Mouse (Mus musculus): ENCODE measurements around the gene Vps26c. TPM values are rescaled to one million over a fixed set of nuclear protein-coding genes. Genes with fewer than 3 reads are reported as not detected.

Gene Vps26c
- polyA plus RNA-seq, 1 experiment from 2014 or later = 39.3 TPM

DNA sequence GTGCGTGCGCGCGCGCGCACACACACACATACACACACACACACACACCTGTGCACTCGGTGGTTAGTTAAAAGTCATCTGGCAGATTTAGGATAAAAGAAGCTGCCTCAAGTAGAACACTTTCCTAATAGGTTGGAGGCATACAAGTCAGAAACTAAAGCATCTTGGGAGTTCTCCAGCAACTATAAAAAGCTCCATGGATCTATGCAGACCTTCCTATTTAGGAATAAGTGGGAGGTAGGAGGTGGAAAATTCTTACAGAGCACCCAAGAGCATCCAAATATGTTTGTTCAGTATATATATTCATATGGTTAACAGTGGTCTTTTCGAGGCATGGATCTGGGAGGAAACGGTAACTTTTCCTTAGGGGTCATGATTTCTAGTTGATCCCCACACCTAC lies 13.5 kb upstream of the Vps26c start:
- Histone ChIP-seq H3K4me2 (no peak overlapping the region), H3K9ac (ENCODE audit: low read depth, low read length) (no peak overlapping the region), H3K4me1 (replicated peaks; ENCODE audit: control insufficient read depth, insufficient read depth, low read length) (0 out of 2 replicates have a peak, but pooled peaks cover 8% of the 10 kb centered on the region), H3K9me3 (ENCODE audit: control insufficient read depth, low read length) (no peaks in the 10 kb centered on the region), H3K36me3 (ENCODE audit: control insufficient read depth, insufficient read depth, low read length) (no peaks in the 10 kb centered on the region), H3K27me3 (replicated peaks; ENCODE audit: control insufficient read depth, insufficient read depth, low read length) (no peaks in the 10 kb centered on the region), H3K27ac (ENCODE audit: low read depth, low read length) (no peak overlapping the region), H3K4me3 (ENCODE audit: low read depth, low read length) (no peak overlapping the region)
- DNase-seq (ENCODE audit: low spot score) = no peak
- 94% methylated on average over 9 of the region's 9 CpGs for WGBS
- no peak for ATAC-seq (replicated peaks; ENCODE audit: low FRiP score)

DNA sequence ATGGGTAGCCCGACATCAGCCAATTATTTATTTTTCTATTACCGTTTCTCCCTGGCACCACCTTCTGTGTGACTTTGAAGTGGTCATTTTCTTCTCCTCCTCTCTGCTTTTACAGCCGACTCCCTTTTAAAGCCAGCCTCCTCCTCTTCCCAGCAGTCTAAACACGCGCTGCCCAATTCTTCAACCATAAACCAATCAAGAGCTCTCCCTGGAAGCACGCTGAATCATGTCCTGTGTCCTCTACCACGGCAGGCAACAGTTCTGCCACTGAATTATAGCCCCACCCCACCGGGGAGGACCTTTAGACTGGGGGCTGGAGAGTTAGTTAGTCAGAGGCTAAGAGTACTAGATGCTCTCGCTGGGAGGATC lies 10.5 kb upstream of the Vps26c start:
- Histone ChIP-seq H3K4me3 (ENCODE audit: low read depth, low read length) (no peak overlapping the region), H3K36me3 (ENCODE audit: control insufficient read depth, insufficient read depth, low read length) (no peaks in the 10 kb centered on the region), H3K9ac (ENCODE audit: low read depth, low read length) (no peak overlapping the region), H3K27ac (ENCODE audit: low read depth, low read length) (no peak overlapping the region), H3K9me3 (ENCODE audit: control insufficient read depth, low read length) (no peaks in the 10 kb centered on the region), H3K4me2 (no peak overlapping the region), H3K4me1 (replicated peaks; ENCODE audit: control insufficient read depth, insufficient read depth, low read length) (0 out of 2 replicates have a peak, but pooled peaks cover 4% of the 10 kb centered on the region), H3K27me3 (replicated peaks; ENCODE audit: control insufficient read depth, insufficient read depth, low read length) (no peaks in the 10 kb centered on the region)
- peak; percentile 63; the same call in 1 of the 2 replicates for ATAC-seq (replicated peaks; ENCODE audit: low FRiP score)
- 52% methylated on average over 9 of the region's 9 CpGs for WGBS
- no peak for DNase-seq (ENCODE audit: low spot score)

DNA sequence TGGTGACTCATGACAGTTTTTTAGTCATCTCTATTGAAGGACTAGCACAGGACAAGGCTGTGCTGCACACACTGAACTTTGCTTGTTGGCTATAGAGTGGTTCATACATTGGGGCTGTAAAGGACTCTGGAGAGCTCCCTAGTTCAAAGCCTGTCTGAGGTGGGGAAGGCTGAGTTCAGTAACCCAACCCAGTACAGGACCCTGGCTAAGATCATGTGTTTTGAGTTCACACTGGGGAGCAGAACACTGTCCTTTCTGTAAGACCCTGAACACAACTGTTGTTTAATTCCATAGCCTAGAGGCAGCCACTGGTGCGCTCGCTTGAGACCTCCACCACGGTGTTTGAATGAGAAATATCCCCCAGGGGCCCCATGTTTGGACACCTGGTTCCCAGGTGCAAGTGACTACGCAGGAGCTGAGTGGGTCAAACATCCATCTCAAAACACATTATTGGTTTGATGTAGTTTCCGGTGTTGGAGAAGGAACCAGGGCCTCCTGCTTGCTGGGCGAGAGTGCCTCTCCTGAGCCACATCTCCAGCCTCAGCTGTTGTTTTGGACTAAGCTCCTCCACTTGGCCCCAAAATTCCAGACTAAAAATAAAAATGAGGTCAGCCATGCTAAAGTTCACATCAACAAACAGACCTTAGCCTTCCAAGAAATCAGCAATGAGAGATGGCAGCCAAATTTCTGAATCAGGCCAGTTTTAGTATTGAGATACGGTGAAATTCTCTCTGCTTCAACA lies 10.0 kb upstream of the Vps26c start:
- Histone ChIP-seq H3K36me3 (ENCODE audit: control insufficient read depth, insufficient read depth, low read length) (no peaks in the 10 kb centered on the region), H3K9me3 (ENCODE audit: control insufficient read depth, low read length) (no peaks in the 10 kb centered on the region), H3K9ac (ENCODE audit: low read depth, low read length) (no peak overlapping the region), H3K4me3 (ENCODE audit: low read depth, low read length) (no peak overlapping the region), H3K4me1 (replicated peaks; ENCODE audit: control insufficient read depth, insufficient read depth, low read length) (0 out of 2 replicates have a peak, but pooled peaks cover 4% of the 10 kb centered on the region), H3K27ac (ENCODE audit: low read depth, low read length) (no peak overlapping the region), H3K27me3 (replicated peaks; ENCODE audit: control insufficient read depth, insufficient read depth, low read length) (no peaks in the 10 kb centered on the region), H3K4me2 (no peak overlapping the region)
- DNase-seq (ENCODE audit: low spot score) = no peak
- 84% methylated on average over 7 of the region's 7 CpGs for WGBS
- ATAC-seq (replicated peaks; ENCODE audit: low FRiP score) = no peak

DNA sequence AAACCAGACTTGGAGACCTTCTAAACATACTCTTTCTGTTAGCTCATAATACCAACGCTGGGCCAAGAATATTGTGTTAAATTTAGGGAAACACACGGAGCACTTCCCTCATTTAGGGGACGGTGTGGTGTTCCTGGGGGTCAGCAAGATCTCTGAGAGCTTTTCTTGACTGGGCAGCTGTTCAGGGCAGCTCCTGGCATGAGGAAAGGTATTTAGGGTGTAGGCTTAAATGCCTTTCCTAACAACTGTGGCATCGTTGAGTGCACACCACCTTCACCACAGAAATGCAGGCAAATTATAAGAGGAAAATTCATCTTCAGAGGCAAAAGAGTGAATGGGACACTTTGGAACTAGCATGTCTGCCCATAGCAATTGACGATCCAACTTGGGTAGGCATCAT lies 9.1 kb upstream of the Vps26c start:
- no peak overlapping the region for H3K4me3 ChIP-seq (ENCODE audit: low read depth, low read length)
- DNase-seq (ENCODE audit: low spot score) = no peak
- H3K27ac ChIP-seq (ENCODE audit: low read depth, low read length) = no peak overlapping the region
- H3K4me1 ChIP-seq (replicated peaks; ENCODE audit: control insufficient read depth, insufficient read depth, low read length) = 0 out of 2 replicates have a peak, but pooled peaks cover 4% of the 10 kb centered on the region
- no peaks in the 10 kb centered on the region for H3K9me3 ChIP-seq (ENCODE audit: control insufficient read depth, low read length)
- H3K9ac ChIP-seq (ENCODE audit: low read depth, low read length) = no peak overlapping the region
- H3K27me3 ChIP-seq (replicated peaks; ENCODE audit: control insufficient read depth, insufficient read depth, low read length) = no peaks in the 10 kb centered on the region
- no peak overlapping the region for H3K4me2 ChIP-seq
- no peaks in the 10 kb centered on the region for H3K36me3 ChIP-seq (ENCODE audit: control insufficient read depth, insufficient read depth, low read length)
- WGBS = 76% methylated on average over 5 of the region's 5 CpGs
- no peak for ATAC-seq (replicated peaks; ENCODE audit: low FRiP score)

DNA sequence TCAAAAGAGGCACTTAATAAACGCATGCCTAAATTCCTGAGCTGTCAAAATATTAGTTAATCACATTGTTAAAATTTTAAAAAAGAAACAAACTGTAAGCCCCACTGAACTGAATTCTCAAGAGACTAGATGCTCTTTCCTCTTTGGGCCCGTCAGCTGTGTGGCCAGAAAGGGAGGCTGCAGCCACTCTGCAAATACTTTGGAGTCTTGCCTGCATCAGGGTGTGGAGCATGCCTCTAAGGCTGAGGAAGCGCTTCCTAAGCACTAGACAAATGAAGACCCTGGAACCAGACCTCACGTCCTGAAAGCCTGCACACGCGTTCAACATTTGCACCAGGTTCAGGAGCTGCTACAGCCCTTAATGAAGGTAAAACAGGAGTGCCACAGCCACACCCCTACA lies 7.0 kb upstream of the Vps26c start:
- no peak for ATAC-seq (replicated peaks; ENCODE audit: low FRiP score)
- no peak overlapping the region for H3K9ac ChIP-seq (ENCODE audit: low read depth, low read length)
- no peaks in the 10 kb centered on the region for H3K36me3 ChIP-seq (ENCODE audit: control insufficient read depth, insufficient read depth, low read length)
- H3K27me3 ChIP-seq (replicated peaks; ENCODE audit: control insufficient read depth, insufficient read depth, low read length) = no peaks in the 10 kb centered on the region
- H3K9me3 ChIP-seq (ENCODE audit: control insufficient read depth, low read length) = no peaks in the 10 kb centered on the region
- H3K4me2 ChIP-seq = no peak overlapping the region
- 0 out of 2 replicates have a peak, but pooled peaks cover 4% of the 10 kb centered on the region for H3K4me1 ChIP-seq (replicated peaks; ENCODE audit: control insufficient read depth, insufficient read depth, low read length)
- no peak for DNase-seq (ENCODE audit: low spot score)
- H3K4me3 ChIP-seq (ENCODE audit: low read depth, low read length) = no peak overlapping the region
- WGBS = 81% methylated on average over 6 of the region's 6 CpGs
- H3K27ac ChIP-seq (ENCODE audit: low read depth, low read length) = no peak overlapping the region

DNA sequence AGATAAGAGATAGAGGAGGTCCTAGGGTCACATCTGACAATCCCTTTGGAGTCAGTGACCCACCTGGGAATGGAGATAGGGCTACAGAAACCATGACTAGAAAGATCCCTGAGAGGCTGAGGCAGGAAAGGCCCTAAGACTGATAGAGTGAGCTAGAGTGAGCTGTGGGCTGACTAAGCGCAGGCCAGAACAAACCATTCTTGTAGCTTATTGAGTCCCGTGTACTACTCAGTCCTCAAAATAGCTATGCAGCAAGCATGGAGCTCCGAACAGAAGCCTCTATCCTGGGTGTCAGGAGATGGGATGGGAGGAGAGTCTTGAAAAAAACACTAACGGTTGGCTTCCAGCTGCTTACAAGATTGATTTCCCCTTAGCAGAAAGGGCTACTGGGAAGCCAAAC lies 4.6 kb upstream of the Vps26c start:
- no peak for DNase-seq (ENCODE audit: low spot score)
- Histone ChIP-seq H3K4me1 (replicated peaks; ENCODE audit: control insufficient read depth, insufficient read depth, low read length) (no peaks in the 10 kb centered on the region), H3K9me3 (ENCODE audit: control insufficient read depth, low read length) (no peaks in the 10 kb centered on the region), H3K27ac (ENCODE audit: low read depth, low read length) (no peak overlapping the region), H3K9ac (ENCODE audit: low read depth, low read length) (no peak overlapping the region), H3K36me3 (ENCODE audit: control insufficient read depth, insufficient read depth, low read length) (no peaks in the 10 kb centered on the region), H3K4me3 (ENCODE audit: low read depth, low read length) (no peak overlapping the region), H3K27me3 (replicated peaks; ENCODE audit: control insufficient read depth, insufficient read depth, low read length) (no peaks in the 10 kb centered on the region), H3K4me2 (no peak overlapping the region)
- ATAC-seq (replicated peaks; ENCODE audit: low FRiP score) = no peak
- 85% methylated on average over 4 of the region's 4 CpGs for WGBS

DNA sequence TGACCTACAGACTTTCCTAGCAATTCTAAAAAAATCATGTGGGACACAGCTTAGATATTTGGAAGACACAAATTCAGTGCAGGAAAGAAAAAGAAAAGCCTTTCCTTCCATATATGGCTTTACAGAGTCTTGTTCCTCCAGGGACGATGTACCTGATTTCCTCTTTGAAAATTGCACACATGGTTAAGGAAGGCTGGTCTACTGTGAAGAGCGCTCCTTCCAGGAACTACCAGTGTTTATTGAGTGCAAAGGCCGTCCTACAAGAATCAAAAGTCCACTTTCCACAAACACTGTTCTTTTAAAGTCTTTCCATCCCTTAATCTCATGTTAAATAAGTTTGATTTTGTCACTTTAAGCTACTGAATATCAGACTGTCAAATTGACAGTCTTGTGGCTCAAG lies 916 bp upstream of the Vps26c start:
- Histone ChIP-seq H3K9me3 (ENCODE audit: control insufficient read depth, low read length) (no peaks in the 10 kb centered on the region), H3K36me3 (ENCODE audit: control insufficient read depth, insufficient read depth, low read length) (no peaks in the 10 kb centered on the region), H3K27ac (ENCODE audit: low read depth, low read length) (peak overlapping the region; percentile 87; the same call in 1 of the 2 replicates), H3K4me3 (ENCODE audit: low read depth, low read length) (peak overlapping the region; percentile 79), H3K4me2 (peak overlapping the region; percentile 82), H3K9ac (ENCODE audit: low read depth, low read length) (peak overlapping the region; percentile 78), H3K27me3 (replicated peaks; ENCODE audit: control insufficient read depth, insufficient read depth, low read length) (no peaks in the 10 kb centered on the region), H3K4me1 (replicated peaks; ENCODE audit: control insufficient read depth, insufficient read depth, low read length) (peaks cover 7% of the 10 kb centered on the region; the same call in 1 of the 2 replicates)
- no peak for DNase-seq (ENCODE audit: low spot score)
- WGBS = 53% methylated on average over 3 of the region's 3 CpGs
- no peak for ATAC-seq (replicated peaks; ENCODE audit: low FRiP score)

DNA sequence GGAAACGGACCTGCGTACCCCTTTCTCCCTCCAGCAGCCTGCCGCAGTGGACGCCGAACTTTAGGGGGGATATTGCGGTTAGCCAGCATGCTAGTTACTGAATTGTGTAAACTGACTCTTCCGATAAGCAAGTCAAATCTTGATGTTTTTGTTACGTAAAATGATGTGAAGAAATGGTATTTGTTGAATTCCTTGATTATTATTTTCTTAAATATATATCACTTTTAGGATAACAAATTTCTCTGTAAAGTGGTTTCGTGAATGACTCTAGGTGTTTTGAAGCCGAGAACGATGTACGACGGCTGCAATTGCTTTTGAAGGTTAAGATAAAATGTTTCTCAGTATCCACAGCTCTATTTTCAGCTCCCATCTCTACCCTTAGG lies 513 bp upstream of the Vps26c start:
- 4% methylated on average over 13 of the region's 13 CpGs for WGBS
- Histone ChIP-seq H3K4me3 (ENCODE audit: low read depth, low read length) (peak overlapping the region; percentile 79), H3K4me2 (peak overlapping the region; percentile 82), H3K36me3 (ENCODE audit: control insufficient read depth, insufficient read depth, low read length) (no peaks in the 10 kb centered on the region), H3K27ac (ENCODE audit: low read depth, low read length) (peak overlapping the region; percentile 87), H3K9me3 (ENCODE audit: control insufficient read depth, low read length) (no peaks in the 10 kb centered on the region), H3K4me1 (replicated peaks; ENCODE audit: control insufficient read depth, insufficient read depth, low read length) (peaks cover 7% of the 10 kb centered on the region; the same call in 1 of the 2 replicates), H3K27me3 (replicated peaks; ENCODE audit: control insufficient read depth, insufficient read depth, low read length) (no peaks in the 10 kb centered on the region), H3K9ac (ENCODE audit: low read depth, low read length) (peak overlapping the region; percentile 78)
- ATAC-seq (replicated peaks; ENCODE audit: low FRiP score) (no peak), DNase-seq (ENCODE audit: low spot score) (no peak)

DNA sequence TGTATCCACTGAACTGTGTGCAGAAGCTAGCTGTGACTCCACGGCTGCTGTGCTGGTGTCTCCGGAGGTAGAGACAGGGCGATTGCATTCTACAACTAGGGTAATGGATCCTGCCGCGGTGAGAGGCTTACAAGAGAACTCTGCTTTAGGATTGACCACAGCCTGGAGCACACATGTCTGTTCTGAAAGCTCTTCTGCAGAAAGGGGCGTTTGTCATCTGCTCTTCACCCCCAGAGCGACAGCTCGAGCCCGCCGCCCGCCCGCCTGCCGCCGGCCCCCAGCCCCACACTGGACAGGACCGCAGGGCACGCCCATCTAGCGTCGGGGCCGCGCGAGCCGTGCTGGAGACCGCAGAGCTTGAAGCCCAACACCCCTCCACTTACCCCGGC lies 681 bp downstream of the Vps26c start:
- H3K9me3 ChIP-seq (ENCODE audit: control insufficient read depth, low read length) = no peaks in the 10 kb centered on the region
- H3K27me3 ChIP-seq (replicated peaks; ENCODE audit: control insufficient read depth, insufficient read depth, low read length) = no peaks in the 10 kb centered on the region
- peaks cover 10% of the 10 kb centered on the region; the same call in 1 of the 2 replicates for H3K4me1 ChIP-seq (replicated peaks; ENCODE audit: control insufficient read depth, insufficient read depth, low read length)
- H3K4me2 ChIP-seq = peak overlapping the region; percentile 82
- under 1% methylated on average over 24 of the region's 24 CpGs for WGBS
- H3K9ac ChIP-seq (ENCODE audit: low read depth, low read length) = peak overlapping the region; percentile 78
- ATAC-seq (replicated peaks; ENCODE audit: low FRiP score) = peak; percentile 62
- H3K36me3 ChIP-seq (ENCODE audit: control insufficient read depth, insufficient read depth, low read length) = no peaks in the 10 kb centered on the region
- peak overlapping the region; percentile 79 for H3K4me3 ChIP-seq (ENCODE audit: low read depth, low read length)
- DNase-seq (ENCODE audit: low spot score) = no peak
- H3K27ac ChIP-seq (ENCODE audit: low read depth, low read length) = peak overlapping the region; percentile 87
